Mouse (Mus musculus) C2C12 (cell line): Measurements from ENCODE around the gene Macc1.

ENCODE experiments used
- CEBPB ChIP-seq: IDR thresholded peaks from one replicate; pipeline ENCODE4 v1.6.1; 2011; ENCODE audit warnings: low read depth, mild to moderate bottlenecking, control low read depth, moderate library complexity
- CTCF ChIP-seq: IDR thresholded peaks from one replicate; pipeline ENCODE4 v1.5.1; 2011; ENCODE audit not compliant: control insufficient read depth, insufficient read depth, insufficient read length
- FOSL1 ChIP-seq: IDR thresholded peaks from one replicate; pipeline ENCODE4 v1.8.0; 2011; ENCODE audit warnings: mild to moderate bottlenecking, low read length; ENCODE audit not compliant: poor library complexity, insufficient read depth, severe bottlenecking
- MAX ChIP-seq: IDR thresholded peaks from one replicate; pipeline ENCODE4 v1.6.1; 2011; ENCODE audit warnings: mild to moderate bottlenecking, control low read depth
- MYOG ChIP-seq: IDR thresholded peaks from one replicate; pipeline ENCODE4 v1.6.1; 2011; ENCODE audit not compliant: control insufficient read depth, insufficient read length; ENCODE audit errors: extremely low read depth
- USF1 ChIP-seq: IDR thresholded peaks from one replicate; pipeline ENCODE4 v1.6.1; 2011; ENCODE audit warnings: low read depth, mild to moderate bottlenecking, control low read depth, moderate library complexity

- no peak for TF ChIP-seq USF1
- no peak for TF ChIP-seq CTCF
- TF ChIP-seq CEBPB: no peak
- TF ChIP-seq MAX: no peak
- TF ChIP-seq MYOG: no peak
- no peak for TF ChIP-seq FOSL1
Observed at GRCm38 (mm10) chr12:119271964-119272363, 42.1 kb upstream of the Macc1 start.
